Mouse (Mus musculus) hindbrain, embryonic 16.5 days (tissue): ENCODE measurements around the gene Ciapin1. TPM values are rescaled to one million over a fixed set of nuclear protein-coding genes. Genes with fewer than 3 reads are reported as not detected.

Experiments
- ATAC-seq: fragments of 200-750 bp; cut with Nextera tagmentation; 2 replicates; pipeline ENCODE4 v1.8.0; 2017; ENCODE audit warnings: moderate TSS enrichment, moderate library complexity
- H3K27ac ChIP-seq: fragments of 300-500 bp; sonication (generic); 2 replicates; pipeline ENCODE4 v1.5.1; 2014; ENCODE audit warnings: low read depth, mild to moderate bottlenecking, control low read depth, low read length, moderate library complexity
- H3K27me3 ChIP-seq: fragments of 300-500 bp; sonication (generic); replicated peaks from 2 replicates; pipeline ENCODE4 v1.6.1; 2014; ENCODE audit warnings: low read length; ENCODE audit not compliant: control insufficient read depth, insufficient read depth
- H3K36me3 ChIP-seq: fragments of 300-500 bp; sonication (generic); 2 replicates; pipeline ENCODE4 v1.6.1; 2014; ENCODE audit warnings: mild to moderate bottlenecking, low read length, moderate library complexity, mixed read lengths; ENCODE audit not compliant: control insufficient read depth, insufficient read depth
- H3K4me1 ChIP-seq: fragments of 300-500 bp; sonication (generic); 2 replicates; pipeline ENCODE4 v1.6.1; 2014; ENCODE audit warnings: low read depth, low read length; ENCODE audit not compliant: control insufficient read depth, insufficient read depth
- H3K4me2 ChIP-seq: fragments of 300-500 bp; sonication (generic); 2 replicates; pipeline ENCODE4 v1.6.1; 2014; ENCODE audit warnings: mild to moderate bottlenecking, low read length, control low read depth, moderate library complexity
- H3K4me3 ChIP-seq: fragments of 300-500 bp; sonication (generic); 2 replicates; pipeline ENCODE4 v1.5.1; 2014; ENCODE audit warnings: mild to moderate bottlenecking, low read length, control low read depth, moderate library complexity
- H3K9ac ChIP-seq: fragments of 300-500 bp; sonication (generic); 2 replicates; pipeline ENCODE4 v1.6.1; 2014; ENCODE audit warnings: low read depth, mild to moderate bottlenecking, control low read depth, low read length, moderate library complexity
- H3K9me3 ChIP-seq: fragments of 300-500 bp; sonication (generic); 2 replicates; pipeline ENCODE4 v1.6.1; 2014; ENCODE audit warnings: mild to moderate bottlenecking, low read length, moderate library complexity; ENCODE audit not compliant: control insufficient read depth
- WGBS: fragments of 180-500 bp; shearing (Covaris S2); extraction: QIAGEN DNeasy Blood & Tissue Kit; methylation state at CpG from one replicate; pipeline ENCODE4 v1.1.7; 2014; 5-methylcytosine and 5-hydroxymethylcytosine counted together
- polyA plus RNA-seq: library from polyadenylated mRNA; unstranded; fragments of >200 nt; fragmentation: Nextera tagmentation; extraction: Ambion mirVana; gene quantifications from 2 replicates; pipeline ENCODE4 v1.2.1, GENCODE M21; 2015

The Ciapin1 gene
- polyA plus RNA-seq, 1 experiment from 2014 or later = 191 TPM

- H3K27ac ChIP-seq = peak within 1 kb of the TSS; percentile 68
These were observed 66.1 kb downstream of the Ciapin1 start, which contains the start of gene Cx3cl1 for GRCm38 (mm10) chr8:94771941-94772670. Gene Cx3cl1 (plus strand): TSS chr8:94772009.

GRCm38 (mm10) chr8:94770945-94771344 is 67.2 kb downstream of the Ciapin1 start:
- ATAC-seq = peak; percentile 18; the same call in 1 of the 2 replicates
- Histone ChIP-seq H3K36me3 (no peaks in the 10 kb centered on the region), H3K4me3 (no peak overlapping the region), H3K9me3 (no peaks in the 10 kb centered on the region), H3K27me3 (no peaks in the 10 kb centered on the region), H3K9ac (no peak overlapping the region), H3K4me2 (no peak overlapping the region; the same call in 1 of the 2 replicates), H3K4me1 (peaks cover 27% of the 10 kb centered on the region), H3K27ac (no peak overlapping the region)
- WGBS = 36% methylated on average over 6 of the region's 6 CpGs

More at GRCm38 (mm10) chr8:94771941-94772670, 66.1 kb downstream of the Ciapin1 start, which contains the start of gene Cx3cl1:
- Histone ChIP-seq H3K4me3 (peak within 1 kb of the TSS; percentile 52), H3K4me2 (peak within 1 kb of the TSS; percentile 71), H3K27me3 (no peaks in the 10 kb centered on the region), H3K9ac (peak within 1 kb of the TSS; percentile 78), H3K9me3 (no peaks in the 10 kb centered on the region), H3K36me3 (no peaks in the 10 kb centered on the region), H3K4me1 (peaks cover 27% of the 10 kb centered on the region)
- ATAC-seq = peak; percentile 87
- WGBS = 1% methylated on average over 37 of the region's 38 CpGs

Other genes starting within 250 kb of the Ciapin1 start
- 45.0 and 48.1 TPM in 2 replicates for gene Rspry1, start 236.4 kb downstream of the Ciapin1 start, polyA plus RNA-seq
- 67.4 and 67.9 TPM in 2 replicates for gene Fam192a, start 236.4 kb downstream of the Ciapin1 start, polyA plus RNA-seq
- 179 and 191 TPM in 2 replicates for gene Arl2bp, start 171.8 kb downstream of the Ciapin1 start, polyA plus RNA-seq
- gene Pllp, start 142.1 kb downstream of the Ciapin1 start, polyA plus RNA-seq = 3.5 and 8.1 TPM in 2 replicates
- not detected in 2 replicates for gene Ccl22, start 92.8 kb downstream of the Ciapin1 start, polyA plus RNA-seq
- 61.2 and 62.0 TPM in 2 replicates for gene Cx3cl1, start 66.3 kb downstream of the Ciapin1 start, polyA plus RNA-seq
- gene Ccl17, start 27.9 kb downstream of the Ciapin1 start, polyA plus RNA-seq = 0.79 and 0.80 TPM in 2 replicates
- gene Coq9, start within 50 bp of the Ciapin1 start, polyA plus RNA-seq = 67.7 and 69.8 TPM in 2 replicates
- 109 and 119 TPM in 2 replicates for gene Polr2c, start 19.1 kb upstream of the Ciapin1 start, polyA plus RNA-seq
- gene Dok4, start 38.0 kb upstream of the Ciapin1 start, polyA plus RNA-seq = 91.1 and 95.5 TPM in 2 replicates
- gene Ccdc102a, start 79.7 kb upstream of the Ciapin1 start, polyA plus RNA-seq = 5.7 and 6.9 TPM in 2 replicates
- 0.05 and 0.09 TPM in 2 replicates for gene Adgrg5, start 85.3 kb upstream of the Ciapin1 start, polyA plus RNA-seq
- gene Adgrg1, start 136.4 kb upstream of the Ciapin1 start, polyA plus RNA-seq = 112 and 135 TPM in 2 replicates
- 1.2 and 1.3 TPM in 2 replicates for gene Adgrg3, start 179.3 kb upstream of the Ciapin1 start, polyA plus RNA-seq
- gene Drc7, start 216.7 kb upstream of the Ciapin1 start, polyA plus RNA-seq = 3.1 and 3.2 TPM in 2 replicates
- 47.0 and 48.4 TPM in 2 replicates for gene Katnb1, start 242.8 kb upstream of the Ciapin1 start, polyA plus RNA-seq